Mouse (Mus musculus) CH12.LX (cell line): ENCODE data around the gene Zbtb20. TPM values are rescaled to one million over a fixed set of nuclear protein-coding genes. Genes with fewer than 3 reads are reported as not detected.
A peak's percentile ranks its signal among the peaks of the same experiment; 100 is the strongest.

ENCODE experiments used
- DNase-seq: peaks from one replicate; pipeline ENCODE4 v3.0.0-alpha.2; 2013; ENCODE audit errors: extremely low read depth
- H3K27ac ChIP-seq: 2 replicates; pipeline ENCODE4 v1.5.1; 2012; ENCODE audit warnings: low read depth, mild to moderate bottlenecking, control low read depth, moderate library complexity; ENCODE audit not compliant: insufficient read depth
- H3K27me3 ChIP-seq: replicated peaks from 2 replicates; pipeline ENCODE3; 2012; ENCODE audit warnings: inconsistent platforms
- H3K36me3 ChIP-seq, 2 experiments: replicated peaks in 1 of 2; 2 replicates each; pipeline versions ENCODE3 to v1.6.1; 2012; ENCODE audit warnings: inconsistent platforms in 1 of 2, low read length in 1 of 2, mild to moderate bottlenecking in 1 of 2, mixed read lengths in 1 of 2, moderate library complexity in 1 of 2; ENCODE audit not compliant: control insufficient read depth in 1 of 2, insufficient read depth in 1 of 2
- H3K4me1 ChIP-seq, 2 experiments: 2 replicates each; pipeline ENCODE4 v1.6.1; 2012; ENCODE audit warnings: inconsistent platforms in 1 of 2, moderate library complexity in 1 of 2; ENCODE audit not compliant: insufficient read depth in 2 of 2, control insufficient read depth in 1 of 2
- H3K4me2 ChIP-seq: 2 replicates; pipeline ENCODE4 v1.6.1; 2012; ENCODE audit warnings: low read depth, mild to moderate bottlenecking, control low read depth; ENCODE audit not compliant: poor library complexity, insufficient read depth, severe bottlenecking
- H3K4me3 ChIP-seq, 3 experiments: fragments of 150-350 bp in 1 of 3; sonication (generic) in 1 of 3; replicated peaks in 1 of 3; 2 replicates each; pipeline versions ENCODE3 to v1.5.1; 2011 to 2012; ENCODE audit warnings: low read depth in 2 of 3, low read length in 2 of 3, mild to moderate bottlenecking in 2 of 3, moderate library complexity in 2 of 3, control low read depth in 1 of 3, improper control_type of control experiment in 1 of 3, inconsistent platforms in 1 of 3, mixed read lengths in 1 of 3; ENCODE audit not compliant: poor library complexity in 1 of 3
- H3K79me2 ChIP-seq: replicated peaks from 2 replicates; pipeline ENCODE4 v1.6.1; 2012; ENCODE audit warnings: mild to moderate bottlenecking, moderate library complexity; ENCODE audit not compliant: control insufficient read depth, poor library complexity, insufficient read depth, severe bottlenecking; ENCODE audit errors: extremely low read depth
- H3K9ac ChIP-seq: 2 replicates; pipeline ENCODE4 v1.6.1; 2012; ENCODE audit warnings: low read depth, mild to moderate bottlenecking, control low read depth, moderate library complexity; ENCODE audit not compliant: insufficient read depth
- H3K9me3 ChIP-seq: replicated peaks from 2 replicates; pipeline ENCODE3; 2012; ENCODE audit warnings: low read length, inconsistent platforms, mixed read lengths
- CHD1 ChIP-seq: IDR thresholded peaks from 2 replicates; pipeline ENCODE4 v1.6.1; 2012; ENCODE audit warnings: low read depth, low read length, improper control_type of control experiment, inconsistent platforms
- CHD2 ChIP-seq: IDR thresholded peaks from 2 replicates; pipeline ENCODE4 v1.6.1; 2011; ENCODE audit warnings: low read length, improper control_type of control experiment
- CTCF ChIP-seq, 2 experiments: IDR thresholded peaks in 1 of 2; conservative IDR thresholded peaks in 1 of 2; 2 replicates each; pipeline ENCODE4 v1.5.1; 2011 to 2012; ENCODE audit warnings: low read depth in 2 of 2, low read length in 2 of 2, improper control_type of control experiment in 1 of 2, inconsistent platforms in 1 of 2, mild to moderate bottlenecking in 1 of 2, moderate library complexity in 1 of 2
- ELF1 ChIP-seq: IDR thresholded peaks from 2 replicates; pipeline ENCODE4 v1.6.1; 2014; ENCODE audit warnings: low read depth, mild to moderate bottlenecking, inconsistent platforms, low read length, improper control_type of control experiment
- EP300 ChIP-seq: IDR thresholded peaks from 2 replicates; pipeline ENCODE4 v1.6.1; 2011; ENCODE audit warnings: low read length, improper control_type of control experiment
- ETS1 ChIP-seq: conservative IDR thresholded peaks from 2 replicates; pipeline ENCODE4 v1.6.1; 2012; ENCODE audit warnings: low read depth, mild to moderate bottlenecking, inconsistent platforms, low read length, improper control_type of control experiment, moderate library complexity
- GABPA ChIP-seq: IDR thresholded peaks from 2 replicates; pipeline ENCODE4 v1.6.1; 2012; ENCODE audit warnings: low read depth, low read length, improper control_type of control experiment, inconsistent platforms; ENCODE audit not compliant: insufficient replicate concordance
- HCFC1 ChIP-seq: IDR thresholded peaks from 2 replicates; pipeline ENCODE4 v1.6.1; 2012; ENCODE audit warnings: low read depth, mild to moderate bottlenecking, inconsistent platforms, low read length, improper control_type of control experiment
- IRF4 ChIP-seq: IDR thresholded peaks from 2 replicates; pipeline ENCODE4 v1.6.1; 2014; ENCODE audit warnings: low read depth, mild to moderate bottlenecking, inconsistent platforms, low read length, improper control_type of control experiment
- JUN ChIP-seq: IDR thresholded peaks from 2 replicates; pipeline ENCODE4 v1.6.1; 2011; ENCODE audit warnings: low read depth, mild to moderate bottlenecking, low read length, improper control_type of control experiment, moderate library complexity; ENCODE audit not compliant: insufficient read depth
- JUND ChIP-seq: conservative IDR thresholded peaks from 2 replicates; pipeline ENCODE4 v1.6.1; 2011; ENCODE audit warnings: low read depth, low read length, improper control_type of control experiment
- KAT2A ChIP-seq: IDR thresholded peaks from 2 replicates; pipeline ENCODE4 v1.6.1; 2012; ENCODE audit warnings: low read length, improper control_type of control experiment, inconsistent platforms; ENCODE audit not compliant: insufficient replicate concordance
- MAFK ChIP-seq: IDR thresholded peaks from 2 replicates; pipeline ENCODE4 v1.6.1; 2011; ENCODE audit warnings: low read length, improper control_type of control experiment; ENCODE audit not compliant: insufficient replicate concordance
- MAX ChIP-seq: IDR thresholded peaks from 2 replicates; pipeline ENCODE4 v1.6.1; 2011; ENCODE audit warnings: low read length, improper control_type of control experiment
- MAZ ChIP-seq: IDR thresholded peaks from 2 replicates; pipeline ENCODE4 v1.6.1; 2012; ENCODE audit warnings: low read depth, mild to moderate bottlenecking, inconsistent platforms, low read length, improper control_type of control experiment, moderate library complexity
- MEF2A ChIP-seq: IDR thresholded peaks from 2 replicates; pipeline ENCODE4 v1.6.1; 2014; ENCODE audit warnings: low read depth, mild to moderate bottlenecking, inconsistent platforms, low read length, improper control_type of control experiment, borderline replicate concordance
- MXI1 ChIP-seq: IDR thresholded peaks from 2 replicates; pipeline ENCODE4 v1.6.1; 2011; ENCODE audit warnings: mild to moderate bottlenecking, low read depth, low read length, improper control_type of control experiment
- MYC ChIP-seq: IDR thresholded peaks from 2 replicates; pipeline ENCODE4 v1.6.1; 2011; ENCODE audit warnings: low read depth, mild to moderate bottlenecking, improper control_type of control experiment, low read length
- NRF1 ChIP-seq: IDR thresholded peaks from 2 replicates; pipeline ENCODE4 v1.6.1; 2014; ENCODE audit warnings: low read depth, mild to moderate bottlenecking, inconsistent platforms, low read length, improper control_type of control experiment, moderate library complexity
- PAX5 ChIP-seq: IDR thresholded peaks from 2 replicates; pipeline ENCODE4 v1.6.1; 2012; ENCODE audit warnings: low read length, inconsistent platforms, mixed read lengths
- POLR2AphosphoS2 ChIP-seq: IDR thresholded peaks from 2 replicates; pipeline ENCODE4 v1.6.1; 2011; ENCODE audit warnings: low read depth, low read length, improper control_type of control experiment
- RAD21 ChIP-seq: IDR thresholded peaks from 2 replicates; pipeline ENCODE4 v1.6.1; 2011; ENCODE audit warnings: low read depth, mild to moderate bottlenecking, low read length, improper control_type of control experiment, moderate library complexity
- RCOR1 ChIP-seq: conservative IDR thresholded peaks from 2 replicates; pipeline ENCODE4 v1.6.1; 2012; ENCODE audit warnings: low read depth, mild to moderate bottlenecking, inconsistent platforms, low read length, improper control_type of control experiment
- SIN3A ChIP-seq: IDR thresholded peaks from 2 replicates; pipeline ENCODE4 v1.6.1; 2012; ENCODE audit warnings: low read length, improper control_type of control experiment, inconsistent platforms
- SMC3 ChIP-seq: IDR thresholded peaks from 2 replicates; pipeline ENCODE4 v1.6.1; 2011; ENCODE audit warnings: low read depth, low read length, improper control_type of control experiment
- TBP ChIP-seq: conservative IDR thresholded peaks from 2 replicates; pipeline ENCODE4 v1.6.1; 2011; ENCODE audit warnings: low read depth, low read length, improper control_type of control experiment
- UBTF ChIP-seq: IDR thresholded peaks from 2 replicates; pipeline ENCODE4 v1.6.1; 2012; ENCODE audit warnings: low read depth, mild to moderate bottlenecking, inconsistent platforms, low read length, improper control_type of control experiment, moderate library complexity
- USF1 ChIP-seq: IDR thresholded peaks from 2 replicates; pipeline ENCODE4 v1.6.1; 2014; ENCODE audit warnings: low read depth, mild to moderate bottlenecking, inconsistent platforms, low read length, improper control_type of control experiment
- USF2 ChIP-seq: conservative IDR thresholded peaks from 2 replicates; pipeline ENCODE4 v1.6.1; 2011; ENCODE audit warnings: low read depth, low read length, improper control_type of control experiment
- ZC3H11A ChIP-seq: IDR thresholded peaks from 2 replicates; pipeline ENCODE4 v1.6.1; 2012; ENCODE audit warnings: low read depth, mild to moderate bottlenecking, inconsistent platforms, low read length, improper control_type of control experiment
- ZKSCAN1 ChIP-seq: IDR thresholded peaks from 2 replicates; pipeline ENCODE4 v1.6.1; 2012; ENCODE audit warnings: low read depth, inconsistent platforms, low read length, improper control_type of control experiment, borderline replicate concordance
- ZNF384 ChIP-seq: IDR thresholded peaks from 2 replicates; pipeline ENCODE4 v1.6.1; 2012; ENCODE audit warnings: low read depth, low read length, improper control_type of control experiment, inconsistent platforms
- dilution Hi-C: fragments of 300-500 bp; cut with MboI; formaldehyde crosslinking; loops from 2 replicates; pipeline ENCODE4 v1.14.3; 2020; ENCODE audit warnings: low sequenced_read_pairs; ENCODE audit not compliant: extremely low pct_unique_long_range_greater_than_20kb, extremely low pct_ligation_motif_present
- in situ Hi-C: fragments of 300-500 bp; cut with MboI; formaldehyde crosslinking; loops from 3 replicates; pipeline ENCODE4 v1.14.3; 2019; ENCODE audit warnings: low sequenced_read_pairs, low pct_ligation_motif_present, low pct_unique_long_range_greater_than_20kb, mixed read lengths
- polyA plus RNA-seq: library from polyadenylated mRNA; unstranded; fragments of >175 nt; gene quantifications from 2 replicates; pipeline ENCODE4 v1.2.1, GENCODE M21; 2012; ENCODE audit warnings: low read depth; ENCODE audit not compliant: insufficient read length
- total RNA-seq, 2 experiments: library from RNA; depleted of rRNA; stranded (reverse); fragments of 300-350 nt in 1 of 2; fragments of >200 nt in 1 of 2; gene quantifications; 2 replicates each; pipeline ENCODE4 v1.2.3; 2012 to 2014

Zbtb20 gene
- total and polyA plus RNA-seq, 3 experiments, result 24.9 to 58.0 (median 51.6) TPM

DNA sequence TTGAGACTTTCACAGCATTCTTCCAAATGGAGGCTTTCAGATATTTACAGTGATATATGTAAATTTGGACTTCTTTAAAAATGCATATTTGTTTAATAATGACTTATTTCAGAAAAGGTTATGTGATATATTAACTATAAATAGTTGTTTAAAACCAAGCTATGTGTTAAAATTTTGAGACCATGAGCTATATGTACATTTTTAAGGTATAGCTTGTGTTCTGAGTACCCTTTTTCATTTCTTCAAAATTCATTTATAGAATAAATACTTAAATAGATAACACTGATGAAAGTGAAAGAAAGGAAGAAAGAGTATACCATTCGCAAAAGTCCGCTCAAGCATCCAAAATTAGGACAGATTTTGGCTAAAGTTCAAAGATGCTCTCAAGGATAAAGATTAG is 607.1 kb downstream of the Zbtb20 start:
- peak overlapping the region; percentile 89 for H3K9ac ChIP-seq
- peak overlapping the region; percentile 100 for H3K4me2 ChIP-seq
- H3K9me3 ChIP-seq, result no peaks in the 10 kb centered on the region
- peaks cover 74% of the 10 kb centered on the region for H3K79me2 ChIP-seq
- no peak for TF ChIP-seq GABPA
- TF ChIP-seq USF2, result no peak
- 0 out of 2 replicates have a peak, but pooled peaks have one; percentile 41 for TF ChIP-seq POLR2AphosphoS2
- peak; percentile 49; the same call in 1 of the 2 replicates for TF ChIP-seq EP300
- TF ChIP-seq CTCF (conservative IDR thresholded peaks at IDR 0.05 in 1 of 2, IDR thresholded peaks at IDR 0.05 in 1 of 2; ENCODE audit: low read depth in 2 of 2, low read length in 2 of 2), result no peak
- peak; percentile 77 for TF ChIP-seq SIN3A
- TF ChIP-seq MXI1, result 0 out of 2 replicates have a peak, but pooled peaks have one; percentile 54
- TF ChIP-seq MAX, result no peak
- TF ChIP-seq, all 38 proteins: peak for 4
- Histone ChIP-seq H3K4me3 (peak overlapping the region in 2 of 3 experiments; percentile 10 to 30), H3K27ac (peak overlapping the region; percentile 82), H3K27me3 (no peaks in the 10 kb centered on the region), H3K36me3 (peaks cover 8 to 32% of the 10 kb centered on the region in 2 experiments), H3K4me1 (peaks cover 30 to 95% of the 10 kb centered on the region in 2 experiments)
- in situ Hi-C loops (no loop called here), dilution Hi-C loops (no loop called here)
- DNase-seq, result no peak

DNA sequence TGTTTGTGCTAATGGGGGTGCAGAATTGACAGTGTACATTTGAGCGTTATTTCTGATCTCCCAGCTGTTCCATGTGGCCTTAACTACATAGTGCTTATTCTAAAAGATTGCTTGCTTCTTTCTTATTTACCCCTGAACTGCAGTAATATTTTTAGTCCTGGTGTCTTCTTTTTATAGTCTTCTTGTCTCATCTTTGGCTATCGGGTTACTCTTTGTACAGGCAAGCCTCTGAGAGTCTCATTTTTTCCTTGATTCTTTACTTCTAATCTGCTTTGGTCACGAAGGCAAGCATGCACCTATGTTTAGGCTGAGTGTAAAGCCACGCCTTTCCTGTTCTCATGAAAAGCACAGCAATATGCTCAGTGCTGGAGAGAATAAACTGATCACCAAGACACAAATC is 608.7 kb downstream of the Zbtb20 start:
- peaks cover 5 to 27% of the 10 kb centered on the region in 2 experiments for H3K36me3 ChIP-seq
- TF ChIP-seq TBP, result 0 out of 2 replicates have a peak, but pooled peaks have one; percentile 7
- no peak for TF ChIP-seq UBTF
- TF ChIP-seq PAX5, result no peak
- TF ChIP-seq ZNF384, result no peak
- TF ChIP-seq CHD2, result no peak
- TF ChIP-seq JUN, result peak; percentile 45
- TF ChIP-seq MXI1, result no peak
- TF ChIP-seq POLR2AphosphoS2, result no peak
- peak; percentile 22; the same call in 1 of the 2 replicates for TF ChIP-seq IRF4
- TF ChIP-seq MYC, result no peak
- peak; percentile 87; the same call in 1 of the 2 replicates for TF ChIP-seq MEF2A
- TF ChIP-seq JUND, result 0 out of 2 replicates have a peak, but pooled peaks have one; percentile 13
- TF ChIP-seq ZC3H11A, result no peak
- no peak for TF ChIP-seq KAT2A
- no peak for TF ChIP-seq EP300
- no peak for TF ChIP-seq HCFC1
- no peak for TF ChIP-seq RAD21
- no peak for TF ChIP-seq ELF1
- no peak for TF ChIP-seq GABPA
- no peak for TF ChIP-seq MAFK
- no peak for TF ChIP-seq MAX
- no peak for TF ChIP-seq RCOR1
- no peak for TF ChIP-seq MAZ
- peak; percentile 71 for TF ChIP-seq ETS1
- TF ChIP-seq SMC3, result no peak
- no peak for TF ChIP-seq ZKSCAN1
- TF ChIP-seq CHD1, result no peak; the same call in 1 of the 2 replicates
- TF ChIP-seq USF1, result no peak
- TF ChIP-seq NRF1, result no peak
- TF ChIP-seq USF2, result no peak

More for the DNA sequence above, 608.7 kb downstream of the Zbtb20 start:
- Histone ChIP-seq H3K27ac (peak overlapping the region; percentile 76), H3K4me3 (peak overlapping the region in 1 of 3 experiments; percentile 35), H3K9ac (peak overlapping the region; percentile 70), H3K79me2 (peaks cover 68% of the 10 kb centered on the region), H3K9me3 (no peaks in the 10 kb centered on the region), H3K4me1 (peaks cover 28 to 89% of the 10 kb centered on the region in 2 experiments), H3K4me2 (peak overlapping the region; percentile 63), H3K27me3 (no peaks in the 10 kb centered on the region)
- no peak for DNase-seq
- dilution Hi-C loops, result no loop called here
- in situ Hi-C loops, result no loop called here
